Mouse (Mus musculus) stomach, postnatal 0 days (tissue): ENCODE results near the gene Ccdc117. TPM values are rescaled to one million over a fixed set of nuclear protein-coding genes. Genes with fewer than 3 reads are reported as not detected.

ENCODE experiments used
- ATAC-seq: fragments of 200-750 bp; cut with Nextera tagmentation; 2 replicates; pipeline ENCODE4 v1.8.0; 2017; ENCODE audit not compliant: low FRiP score, low TSS enrichment
- DNase-seq: peaks from one replicate; pipeline ENCODE4 v3.0.0-alpha.2; 2016; ENCODE audit warnings: low spot score
- H3K27ac ChIP-seq: fragments of 300-500 bp; sonication (generic); replicated peaks from 2 replicates; pipeline ENCODE4 v1.5.1; 2014; ENCODE audit warnings: mild to moderate bottlenecking, control low read depth
- H3K27me3 ChIP-seq: fragments of 300-500 bp; sonication (generic); 2 replicates; pipeline ENCODE4 v1.6.1; 2014; ENCODE audit warnings: low read length; ENCODE audit not compliant: control insufficient read depth, insufficient read depth
- H3K36me3 ChIP-seq: fragments of 300-500 bp; sonication (generic); 2 replicates; pipeline ENCODE4 v1.6.1; 2014; ENCODE audit warnings: low read length, mixed read lengths; ENCODE audit not compliant: control insufficient read depth, insufficient read depth
- H3K4me1 ChIP-seq: fragments of 300-500 bp; sonication (generic); replicated peaks from 2 replicates; pipeline ENCODE4 v1.6.1; 2014; ENCODE audit warnings: antibody characterized with exemption; ENCODE audit not compliant: control insufficient read depth, insufficient read depth
- H3K4me2 ChIP-seq: fragments of 300-500 bp; sonication (generic); replicated peaks from 2 replicates; pipeline ENCODE4 v1.6.1; 2014; ENCODE audit warnings: low read depth, mild to moderate bottlenecking, control low read depth, moderate library complexity
- H3K4me3 ChIP-seq: fragments of 300-500 bp; sonication (generic); 2 replicates; pipeline ENCODE4 v1.5.1; 2014; ENCODE audit warnings: low read depth, low read length, control low read depth
- H3K9ac ChIP-seq: fragments of 300-500 bp; sonication (generic); 2 replicates; pipeline ENCODE4 v1.6.1; 2014; ENCODE audit warnings: mild to moderate bottlenecking, low read length, control low read depth, mixed read lengths
- H3K9me3 ChIP-seq: fragments of 300-500 bp; sonication (generic); 2 replicates; pipeline ENCODE4 v1.6.1; 2016; ENCODE audit warnings: low read length; ENCODE audit not compliant: control insufficient read depth
- CTCF ChIP-seq: IDR thresholded peaks from 2 replicates; pipeline ENCODE4 v1.5.1; 2016; ENCODE audit warnings: antibody characterized with exemption, low read depth, mild to moderate bottlenecking, moderate library complexity
- EP300 ChIP-seq: optimal IDR thresholded peaks from 2 replicates; pipeline ENCODE3; 2016; ENCODE audit warnings: antibody characterized with exemption
- WGBS: fragments of 180-500 bp; shearing (Covaris S2); extraction: QIAGEN DNeasy Blood & Tissue Kit; methylation state at CpG from one replicate; pipeline ENCODE4 v1.1.7; 2014; 5-methylcytosine and 5-hydroxymethylcytosine counted together
- polyA plus RNA-seq: library from polyadenylated mRNA; unstranded; fragments of >200 nt; fragmentation: Nextera tagmentation; extraction: Ambion mirVana; gene quantifications from 2 replicates; pipeline ENCODE4 v1.2.1, GENCODE M21; 2015

Gene Ccdc117
- polyA plus RNA-seq, 1 experiment from 2014 or later = 8.7 TPM

GRCm38 (mm10) chr11:5530172-5530571, 11.8 kb downstream of the Ccdc117 start:
- Histone ChIP-seq H3K27ac (no peak overlapping the region), H3K4me3 (no peak overlapping the region), H3K4me1 (no peaks in the 10 kb centered on the region), H3K27me3 (no peaks in the 10 kb centered on the region), H3K9me3 (no peaks in the 10 kb centered on the region), H3K4me2 (no peak overlapping the region), H3K9ac (no peak overlapping the region), H3K36me3 (peaks cover 32% of the 10 kb centered on the region)
- ATAC-seq (no peak), DNase-seq (no peak)
- WGBS = 63% methylated on average over 5 of the region's 5 CpGs
- TF ChIP-seq EP300 = no peak
- TF ChIP-seq CTCF = no peak

- Histone ChIP-seq H3K27me3 (no peaks in the 10 kb centered on the region), H3K4me1 (no peaks in the 10 kb centered on the region), H3K4me3 (no peak overlapping the region), H3K9ac (no peak overlapping the region), H3K36me3 (peaks cover 32% of the 10 kb centered on the region), H3K4me2 (no peak overlapping the region), H3K27ac (no peak overlapping the region), H3K9me3 (no peaks in the 10 kb centered on the region)
- TF ChIP-seq EP300 = no peak
- no peak for TF ChIP-seq CTCF
- DNase-seq = no peak
- no peak for ATAC-seq
- 27% methylated on average over 5 of the region's 5 CpGs for WGBS
Measured at GRCm38 (mm10) chr11:5528841-5529240, 13.1 kb downstream of the Ccdc117 start.

- ATAC-seq = no peak; the same call in 1 of the 2 replicates
- H3K4me3 ChIP-seq = no peak overlapping the region
- peaks cover 32% of the 10 kb centered on the region for H3K36me3 ChIP-seq
- no peak for DNase-seq
- H3K9ac ChIP-seq = no peak overlapping the region
- no peaks in the 10 kb centered on the region for H3K9me3 ChIP-seq
- no peak for TF ChIP-seq CTCF
- TF ChIP-seq EP300 = no peak
- WGBS = 76% methylated on average over 5 of the region's 5 CpGs
- no peaks in the 10 kb centered on the region; the same call in 1 of the 2 replicates for H3K4me1 ChIP-seq
- no peak overlapping the region for H3K27ac ChIP-seq
- no peak overlapping the region for H3K4me2 ChIP-seq
- no peaks in the 10 kb centered on the region for H3K27me3 ChIP-seq
Measured at GRCm38 (mm10) chr11:5527865-5528523, 14.0 kb downstream of the Ccdc117 start.

GRCm38 (mm10) chr11:5526573-5527439, 15.2 kb downstream of the Ccdc117 start:
- WGBS = 83% methylated on average over 7 of the region's 7 CpGs
- TF ChIP-seq CTCF (no peak), EP300 (no peak)
- DNase-seq = no peak
- Histone ChIP-seq H3K9ac (no peak overlapping the region), H3K4me1 (peaks cover 3% of the 10 kb centered on the region; the same call in 1 of the 2 replicates), H3K36me3 (peaks cover 28% of the 10 kb centered on the region), H3K4me2 (no peak overlapping the region), H3K4me3 (no peak overlapping the region), H3K9me3 (no peaks in the 10 kb centered on the region), H3K27me3 (no peaks in the 10 kb centered on the region), H3K27ac (no peak overlapping the region)
- ATAC-seq = 0 out of 2 replicates have a peak, but pooled peaks have one; percentile 8

- H3K9ac ChIP-seq = no peak overlapping the region
- no peaks in the 10 kb centered on the region for H3K27me3 ChIP-seq
- H3K36me3 ChIP-seq = peaks cover 26% of the 10 kb centered on the region
- H3K4me1 ChIP-seq = peaks cover 3% of the 10 kb centered on the region; the same call in 1 of the 2 replicates
- no peak overlapping the region for H3K4me2 ChIP-seq
- 84% methylated on average over 4 of the region's 4 CpGs for WGBS
- TF ChIP-seq CTCF (no peak), EP300 (no peak)
- ATAC-seq (no peak), DNase-seq (no peak)
- H3K9me3 ChIP-seq = no peaks in the 10 kb centered on the region
- no peak overlapping the region for H3K4me3 ChIP-seq
- no peak overlapping the region for H3K27ac ChIP-seq
Measured at GRCm38 (mm10) chr11:5525418-5525817, 16.6 kb downstream of the Ccdc117 start.
